In genomic region chr15:85716045-85716444, GRCm38 (mm10) we compare ENCODE assay signal across 9 mouse cellular contexts. TPM values are rescaled to one million over a fixed set of nuclear protein-coding genes. Genes with fewer than 3 reads are reported as not detected.
A peak's percentile ranks its signal among the peaks of the same experiment; 100 is the strongest.
DNase-seq lines count a peak whose midpoint lies in the region; ATAC-seq and TF ChIP-seq lines count a peak whose summit lies in the region.
"Had no signal": no experiment of that assay in that cellular context is flagged by ENCODE, and none has a peak within 500 bp of the region (broad histone marks: within the 10 kb centered on the region; RNA-seq: fewer than 3 reads in every experiment).

No protein-coding gene starts in this region.

- DNase-seq in intestine, embryonic 14.5 days (ENCODE audit: low spot score): peak; percentile 92
- peak; percentile 80 to 91 for DNase-seq in cerebellum, adult 18-20 months
- peak; percentile 89 for DNase-seq in limb, embryonic 10.5 days (ENCODE audit: low spot score)
- DNase-seq in midbrain, postnatal 0 days (ENCODE audit: low spot score): peak; percentile 84
- peak; percentile 61 to 70 for DNase-seq in spleen, postnatal 36 days (ENCODE audit: low spot score in 2 of 2)

- H3K4me3 ChIP-seq in intestine, embryonic 14.5 days (ENCODE audit: low read depth, low read length): no peak overlapping the region
- H3K4me3 ChIP-seq in intestine, embryonic 16.5 days (ENCODE audit: low read length): no peak overlapping the region
- no peak overlapping the region for H3K4me3 ChIP-seq in forebrain, embryonic 16.5 days (replicated peaks; ENCODE audit: low read length)
- no peak overlapping the region for H3K4me3 ChIP-seq in intestine, embryonic 15.5 days (replicated peaks)
- H3K4me3 ChIP-seq in limb, embryonic 10.5 days: no peak overlapping the region
- no peak overlapping the region for H3K4me3 ChIP-seq in midbrain, postnatal 0 days (ENCODE audit: low read depth, low read length)
- H3K4me3 ChIP-seq: neural tube, embryonic 12.5 days had no signal

- no peaks in the 10 kb centered on the region for H3K36me3 ChIP-seq in intestine, embryonic 14.5 days (ENCODE audit: control insufficient read depth, insufficient read depth, low read length)
- no peaks in the 10 kb centered on the region for H3K36me3 ChIP-seq in intestine, embryonic 16.5 days (ENCODE audit: control insufficient read depth, insufficient read depth, low read length)
- no peaks in the 10 kb centered on the region for H3K36me3 ChIP-seq in forebrain, embryonic 16.5 days (ENCODE audit: control insufficient read depth, insufficient read depth)
- no peaks in the 10 kb centered on the region for H3K36me3 ChIP-seq in intestine, embryonic 15.5 days
- no peaks in the 10 kb centered on the region for H3K36me3 ChIP-seq in limb, embryonic 10.5 days
- H3K36me3 ChIP-seq in midbrain, postnatal 0 days (ENCODE audit: insufficient read depth, low read length): no peaks in the 10 kb centered on the region
- H3K36me3 ChIP-seq: neural tube, embryonic 12.5 days had no signal

- WGBS in intestine, embryonic 14.5 days: 9% methylated on average over 7 of the region's 7 CpGs
- WGBS in intestine, embryonic 16.5 days: 4% methylated on average over 7 of the region's 7 CpGs
- WGBS in forebrain, embryonic 16.5 days: 6% methylated on average over 7 of the region's 7 CpGs
- WGBS in intestine, embryonic 15.5 days: 6% methylated on average over 7 of the region's 7 CpGs
- WGBS in limb, embryonic 10.5 days: 12% methylated on average over 7 of the region's 7 CpGs
- 9% methylated on average over 7 of the region's 7 CpGs for WGBS in midbrain, postnatal 0 days

- no peak for ATAC-seq in intestine, embryonic 14.5 days (replicated peaks; ENCODE audit: low FRiP score, low TSS enrichment, low read depth)
- ATAC-seq in intestine, embryonic 16.5 days: no peak
- peak; percentile 59 for ATAC-seq in forebrain, embryonic 16.5 days
- ATAC-seq in intestine, embryonic 15.5 days: peak; percentile 28; the same call in 1 of the 2 replicates
- peak; percentile 44; the same call in 1 of the 2 replicates for ATAC-seq in midbrain, postnatal 0 days (ENCODE audit: low FRiP score)

- H3K4me1 ChIP-seq in intestine, embryonic 14.5 days (replicated peaks; ENCODE audit: control insufficient read depth, insufficient read depth, low read length): no peaks in the 10 kb centered on the region
- peaks cover 8% of the 10 kb centered on the region; the same call in 1 of the 2 replicates for H3K4me1 ChIP-seq in intestine, embryonic 16.5 days (ENCODE audit: control insufficient read depth, insufficient read depth, low read length)
- no peaks in the 10 kb centered on the region for H3K4me1 ChIP-seq in forebrain, embryonic 16.5 days (replicated peaks; ENCODE audit: control insufficient read depth, insufficient read depth, low read length)
- H3K4me1 ChIP-seq in intestine, embryonic 15.5 days (replicated peaks): peaks cover 11% of the 10 kb centered on the region
- H3K4me1 ChIP-seq in limb, embryonic 10.5 days: no peaks in the 10 kb centered on the region
- H3K4me1 ChIP-seq in midbrain, postnatal 0 days (ENCODE audit: insufficient read depth, low read length): no peaks in the 10 kb centered on the region
- H3K4me1 ChIP-seq: neural tube, embryonic 12.5 days had no signal

- TF ChIP-seq CTCF in midbrain, postnatal 0 days (IDR thresholded peaks at IDR 0.05): peak; percentile 95

- no peak overlapping the region for H3K4me2 ChIP-seq in intestine, embryonic 14.5 days (ENCODE audit: low read length)
- H3K4me2 ChIP-seq in intestine, embryonic 16.5 days (ENCODE audit: low read depth, low read length): no peak overlapping the region
- H3K4me2 ChIP-seq in forebrain, embryonic 16.5 days (ENCODE audit: low read length): no peak overlapping the region
- H3K4me2 ChIP-seq in intestine, embryonic 15.5 days (replicated peaks): no peak overlapping the region
- H3K4me2 ChIP-seq in midbrain, postnatal 0 days (ENCODE audit: low read depth, low read length, poor library complexity, severe bottlenecking): no peak overlapping the region
- H3K4me2 ChIP-seq: neural tube, embryonic 12.5 days had no signal

- no peaks in the 10 kb centered on the region for H3K9me3 ChIP-seq in intestine, embryonic 14.5 days (ENCODE audit: control insufficient read depth, low read length)
- H3K9me3 ChIP-seq in intestine, embryonic 16.5 days (ENCODE audit: control insufficient read depth, low read length): no peaks in the 10 kb centered on the region
- no peaks in the 10 kb centered on the region for H3K9me3 ChIP-seq in forebrain, embryonic 16.5 days (ENCODE audit: control insufficient read depth, low read length)
- H3K9me3 ChIP-seq in intestine, embryonic 15.5 days: no peaks in the 10 kb centered on the region
- H3K9me3 ChIP-seq in limb, embryonic 10.5 days (replicated peaks): no peaks in the 10 kb centered on the region
- H3K9me3 ChIP-seq in midbrain, postnatal 0 days (ENCODE audit: low read length): no peaks in the 10 kb centered on the region
- H3K9me3 ChIP-seq: neural tube, embryonic 12.5 days had no signal

- no peak overlapping the region for H3K27ac ChIP-seq in intestine, embryonic 14.5 days (ENCODE audit: low read depth)
- H3K27ac ChIP-seq in intestine, embryonic 16.5 days (ENCODE audit: low read length): no peak overlapping the region
- no peak overlapping the region for H3K27ac ChIP-seq in forebrain, embryonic 16.5 days (ENCODE audit: low read length)
- H3K27ac ChIP-seq in intestine, embryonic 15.5 days: no peak overlapping the region
- no peak overlapping the region for H3K27ac ChIP-seq in limb, embryonic 10.5 days
- H3K27ac ChIP-seq in midbrain, postnatal 0 days (ENCODE audit: low read depth, low read length): no peak overlapping the region
- H3K27ac ChIP-seq: neural tube, embryonic 12.5 days had no signal

- no peaks in the 10 kb centered on the region for H3K27me3 ChIP-seq in intestine, embryonic 14.5 days (replicated peaks; ENCODE audit: control insufficient read depth, insufficient read depth, low read length)
- no peaks in the 10 kb centered on the region for H3K27me3 ChIP-seq in intestine, embryonic 16.5 days (replicated peaks; ENCODE audit: control insufficient read depth, insufficient read depth, low read length)
- no peaks in the 10 kb centered on the region for H3K27me3 ChIP-seq in forebrain, embryonic 16.5 days (replicated peaks; ENCODE audit: control insufficient read depth, insufficient read depth, low read length)
- H3K27me3 ChIP-seq in intestine, embryonic 15.5 days (replicated peaks): no peaks in the 10 kb centered on the region; the same call in 1 of the 2 replicates
- H3K27me3 ChIP-seq in limb, embryonic 10.5 days (ENCODE audit: low read depth, poor library complexity, severe bottlenecking): peaks cover 22% of the 10 kb centered on the region
- H3K27me3 ChIP-seq in midbrain, postnatal 0 days (ENCODE audit: insufficient read depth, low read length): no peaks in the 10 kb centered on the region

- no peak overlapping the region for H3K9ac ChIP-seq in intestine, embryonic 14.5 days (ENCODE audit: low read length)
- no peak overlapping the region for H3K9ac ChIP-seq in intestine, embryonic 16.5 days (ENCODE audit: low read depth, low read length)
- H3K9ac ChIP-seq in forebrain, embryonic 16.5 days (replicated peaks; ENCODE audit: low read depth, low read length): no peak overlapping the region
- no peak overlapping the region for H3K9ac ChIP-seq in intestine, embryonic 15.5 days
- no peak overlapping the region for H3K9ac ChIP-seq in midbrain, postnatal 0 days (replicated peaks; ENCODE audit: low read length, poor library complexity, severe bottlenecking)
- H3K9ac ChIP-seq: neural tube, embryonic 12.5 days had no signal

RNA-seq across cellular contexts. Expression of gene Ppara, which starts 18.7 kb away (rescaled TPM):
- polyA plus RNA-seq in intestine, embryonic 14.5 days (2014; fragmentation: Nextera tagmentation; extraction: Ambion mirVana): 6.0 and 7.6 TPM in 2 replicates
- 31.0 and 37.6 TPM in 2 replicates for polyA plus RNA-seq in intestine, embryonic 16.5 days (2015; fragmentation: Nextera tagmentation; extraction: Ambion mirVana)
- polyA plus RNA-seq in forebrain, embryonic 16.5 days (2015; fragmentation: Nextera tagmentation; extraction: Ambion mirVana): 0.90 and 1.6 TPM in 2 replicates
- polyA plus RNA-seq in intestine, embryonic 15.5 days (2015; fragmentation: Nextera tagmentation; extraction: Ambion mirVana): 18.2 and 19.5 TPM in 2 replicates
- polyA plus RNA-seq in limb, embryonic 10.5 days (2016; fragmentation: Nextera tagmentation; extraction: Ambion mirVana): 0.16 and 0.45 TPM in 2 replicates
- 1.6 TPM in 2 replicates for total RNA-seq in midbrain, postnatal 0 days (2014; rRNA removed)
- polyA plus RNA-seq in midbrain, postnatal 0 days (2015; fragmentation: Nextera tagmentation; extraction: Ambion mirVana): 0.86 and 2.8 TPM in 2 replicates

Comparison
In these comparisons a context has a peak if more than half of its experiments do, and no peak if none do; other contexts are left out.
1. ATAC-seq: peak in forebrain, embryonic 16.5 days (single experiment), intestine, embryonic 15.5 days (single experiment) and midbrain, postnatal 0 days (single experiment); none in intestine, embryonic 14.5 days (single experiment) and intestine, embryonic 16.5 days (single experiment).
2. Peak in every context shown above with its lines, with median percentiles within 50 percentile points of each other: DNase-seq.